Mouse (Mus musculus): ENCODE measurements at regions not wholly inside any gene's neighbourhood (a gene's known extent, or its start where the extent isn't known, plus 50 kb on each side); places are given as distances from the start of the nearest gene placed in this dataset.
"Not testable (repeated sequence)": the region's sequence is repeated elsewhere in the genome, so short reads cannot be mapped to it uniquely, and the experiment has no call there.

DNA sequence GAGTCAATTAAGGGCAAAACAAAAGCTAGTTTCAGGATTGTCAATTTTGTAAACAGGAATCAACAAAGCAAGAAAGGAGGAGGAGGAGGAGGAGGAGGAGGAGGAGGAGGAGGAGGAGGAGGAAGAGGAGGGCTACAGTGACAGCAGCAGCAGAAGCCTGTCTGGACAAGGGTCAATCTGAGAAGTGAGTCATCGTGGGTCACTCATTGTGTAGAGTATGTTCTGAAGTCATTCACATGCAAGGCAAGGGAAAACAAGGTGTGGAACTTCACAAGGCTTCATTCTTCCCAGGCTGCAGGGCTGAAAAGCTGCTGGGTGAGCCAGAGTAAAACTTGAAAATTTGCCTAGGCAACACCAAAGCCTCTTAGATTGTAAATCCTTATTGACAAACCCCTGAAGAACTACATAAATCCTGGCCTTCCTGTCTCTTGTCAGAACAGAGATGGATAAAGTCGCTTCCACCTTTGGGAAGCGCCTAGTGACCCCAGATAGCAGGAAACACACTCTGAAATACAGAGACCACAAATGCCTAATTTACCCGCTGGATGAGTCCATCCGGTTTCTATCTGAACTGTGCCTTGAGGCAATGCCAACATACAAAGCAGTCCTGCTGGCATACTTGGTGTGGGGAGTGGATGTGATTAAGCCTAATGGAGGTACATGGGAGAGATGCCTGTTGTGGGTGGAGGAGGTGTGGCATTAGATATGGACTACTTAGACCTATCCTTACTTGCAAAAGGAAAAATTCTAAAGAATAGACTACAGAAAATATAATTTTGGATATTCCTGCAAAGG, 408.9 kb upstream of the Tbl1xr1 start:
- no peak for ATAC-seq (ENCODE audit: extremely low read depth, insufficient number of reproducible peaks, low FRiP score, poor library complexity, severe bottlenecking)

GRCm38 (mm10) chr3:21671885-21672284, 404.6 kb upstream of the Tbl1xr1 start:
- no peak for ATAC-seq (ENCODE audit: extremely low read depth, insufficient number of reproducible peaks, low FRiP score, poor library complexity, severe bottlenecking)

- no peak for ATAC-seq (ENCODE audit: extremely low read depth, insufficient number of reproducible peaks, low FRiP score, poor library complexity, severe bottlenecking)
These were observed 404.0 kb upstream of the Tbl1xr1 start for GRCm38 (mm10) chr3:21672492-21672891.

GRCm38 (mm10) chr3:21673466-21673865, 403.0 kb upstream of the Tbl1xr1 start:
- ATAC-seq (ENCODE audit: extremely low read depth, insufficient number of reproducible peaks, low FRiP score, poor library complexity, severe bottlenecking): no peak

- ATAC-seq (ENCODE audit: extremely low read depth, insufficient number of reproducible peaks, low FRiP score, poor library complexity, severe bottlenecking): no peak
These were observed 398.2 kb upstream of the Tbl1xr1 start for GRCm38 (mm10) chr3:21678265-21678664.

DNA sequence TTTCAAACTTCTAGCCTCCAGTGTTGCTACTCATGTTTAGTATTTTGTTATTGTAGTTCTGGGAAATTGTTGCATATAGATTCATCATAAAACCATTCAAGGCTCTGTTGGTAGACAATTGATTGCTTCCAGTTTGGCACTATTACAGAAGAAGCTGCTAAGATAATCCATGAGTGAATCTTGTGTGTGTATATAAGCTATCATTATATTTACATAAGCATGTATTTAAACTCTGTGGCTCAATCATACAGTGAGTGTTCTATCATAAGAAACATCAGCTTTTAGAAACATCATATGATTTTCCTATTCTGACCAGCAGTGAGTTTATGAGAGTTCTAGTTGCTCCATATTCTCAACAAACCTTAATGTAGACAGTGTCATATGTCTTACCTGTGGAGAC, 397.7 kb upstream of the Tbl1xr1 start:
- no peak for ATAC-seq (ENCODE audit: extremely low read depth, insufficient number of reproducible peaks, low FRiP score, poor library complexity, severe bottlenecking)

GRCm38 (mm10) chr3:21697980-21698672, 378.3 kb upstream of the Tbl1xr1 start:
- not testable (repeated sequence) for ATAC-seq (ENCODE audit: extremely low read depth, insufficient number of reproducible peaks, low FRiP score, poor library complexity, severe bottlenecking)

GRCm38 (mm10) chr3:21699526-21699925, 376.9 kb upstream of the Tbl1xr1 start:
- no peak for ATAC-seq (ENCODE audit: extremely low read depth, insufficient number of reproducible peaks, low FRiP score, poor library complexity, severe bottlenecking)

DNA sequence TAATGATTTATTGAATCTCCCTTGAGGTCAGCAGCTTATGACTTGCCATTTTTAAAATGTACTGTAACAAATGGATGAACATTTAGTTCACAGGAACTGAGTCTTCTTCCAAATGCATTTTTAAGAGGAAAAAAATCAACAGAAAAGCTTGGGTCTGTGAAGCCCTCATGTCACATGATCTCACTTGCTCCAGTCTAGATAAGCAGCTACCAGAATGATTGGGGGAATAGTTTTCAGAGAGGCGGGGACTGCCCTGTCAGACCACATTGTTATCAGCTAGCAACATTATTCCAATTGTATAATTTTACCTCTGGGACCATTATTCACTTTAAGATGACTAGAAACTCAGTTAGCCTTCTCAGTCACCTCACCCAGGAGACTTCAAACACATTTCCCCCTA, 376.1 kb upstream of the Tbl1xr1 start:
- no peak for ATAC-seq (ENCODE audit: extremely low read depth, insufficient number of reproducible peaks, low FRiP score, poor library complexity, severe bottlenecking)

DNA sequence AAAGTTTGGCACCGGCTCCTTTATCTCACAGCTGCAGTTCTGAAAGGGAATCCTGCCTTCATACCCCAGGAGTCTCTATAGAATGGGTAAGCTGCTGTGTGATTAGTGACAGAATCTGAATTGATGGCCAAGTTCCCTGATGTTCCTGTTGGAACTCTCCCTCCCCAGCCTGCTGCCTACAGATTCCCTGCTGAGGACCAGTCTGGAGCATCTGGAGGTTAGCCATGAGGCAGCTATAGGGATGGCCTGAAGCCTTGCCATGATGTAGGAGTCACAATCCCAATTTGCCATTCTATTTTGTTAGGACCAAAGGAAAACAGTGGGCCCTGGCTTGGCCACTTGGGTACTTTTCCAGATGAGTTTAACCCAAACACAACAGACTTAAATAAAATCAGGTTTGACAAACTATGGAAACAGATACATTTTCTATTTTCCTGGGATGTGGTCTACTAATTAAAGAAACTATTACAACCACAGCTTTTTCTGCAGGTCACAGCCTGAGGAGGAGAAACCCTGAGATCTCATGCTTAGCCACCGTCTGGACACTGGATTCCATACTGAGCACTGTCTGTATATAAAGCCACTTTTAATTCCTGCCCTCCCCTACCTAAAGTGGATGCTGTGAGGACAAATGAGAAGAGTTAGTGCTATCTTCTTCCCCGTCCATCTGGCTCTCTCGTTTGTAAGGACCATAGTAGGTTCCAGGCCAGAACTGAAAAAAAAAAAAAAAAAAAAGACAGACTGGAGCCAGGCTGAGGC, 349.5 kb upstream of the Tbl1xr1 start:
- no peak for ATAC-seq (ENCODE audit: extremely low read depth, insufficient number of reproducible peaks, low FRiP score, poor library complexity, severe bottlenecking)

GRCm38 (mm10) chr3:21728019-21728418, 348.4 kb upstream of the Tbl1xr1 start:
- no peak for ATAC-seq (ENCODE audit: extremely low read depth, insufficient number of reproducible peaks, low FRiP score, poor library complexity, severe bottlenecking)

DNA sequence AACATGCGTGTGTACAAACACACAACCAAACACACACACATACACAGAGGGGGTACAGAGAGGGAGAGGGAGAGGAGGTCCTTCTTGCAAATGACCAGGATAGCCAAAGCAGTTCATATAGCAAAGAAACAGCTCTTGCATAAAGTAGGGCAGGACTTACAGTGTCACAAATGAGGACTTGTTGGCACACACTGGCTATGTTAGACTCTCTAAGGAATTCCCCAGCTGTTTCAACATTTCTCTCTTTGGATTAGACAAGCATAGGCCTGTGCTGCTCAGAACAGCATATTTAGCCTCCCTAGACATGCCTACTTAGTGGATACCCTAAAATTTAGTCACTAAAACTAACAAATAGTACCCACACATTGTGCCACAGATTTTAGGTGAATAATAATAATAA, 347.1 kb upstream of the Tbl1xr1 start:
- no peak for ATAC-seq (ENCODE audit: extremely low read depth, insufficient number of reproducible peaks, low FRiP score, poor library complexity, severe bottlenecking)

DNA sequence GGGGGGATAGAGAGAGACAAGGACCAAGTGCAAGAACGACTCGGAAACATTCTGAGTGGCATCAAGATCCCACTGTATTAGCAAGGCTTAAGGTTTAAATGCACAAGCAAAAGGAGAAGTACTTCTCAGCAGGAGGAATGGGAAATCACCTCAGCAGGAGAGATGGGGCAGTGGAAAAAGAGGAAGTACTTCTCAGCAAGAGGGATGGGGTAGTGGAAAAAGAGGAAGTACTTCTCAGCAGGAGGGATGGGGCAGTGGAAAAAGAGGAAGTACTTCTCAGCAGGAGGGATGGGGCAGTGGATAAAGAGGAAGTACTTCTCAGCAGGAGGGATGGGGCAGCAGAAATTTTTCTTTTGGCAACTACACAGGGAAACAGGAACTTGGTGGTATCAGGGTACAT, 340.8 kb upstream of the Tbl1xr1 start:
- ATAC-seq (ENCODE audit: extremely low read depth, insufficient number of reproducible peaks, low FRiP score, poor library complexity, severe bottlenecking): not testable (repeated sequence)

- no peak for ATAC-seq (ENCODE audit: extremely low read depth, insufficient number of reproducible peaks, low FRiP score, poor library complexity, severe bottlenecking)
These were observed 336.7 kb upstream of the Tbl1xr1 start for GRCm38 (mm10) chr3:21739720-21740119.

GRCm38 (mm10) chr3:21744107-21744506, 332.3 kb upstream of the Tbl1xr1 start:
- no peak for ATAC-seq (ENCODE audit: extremely low read depth, insufficient number of reproducible peaks, low FRiP score, poor library complexity, severe bottlenecking)

DNA sequence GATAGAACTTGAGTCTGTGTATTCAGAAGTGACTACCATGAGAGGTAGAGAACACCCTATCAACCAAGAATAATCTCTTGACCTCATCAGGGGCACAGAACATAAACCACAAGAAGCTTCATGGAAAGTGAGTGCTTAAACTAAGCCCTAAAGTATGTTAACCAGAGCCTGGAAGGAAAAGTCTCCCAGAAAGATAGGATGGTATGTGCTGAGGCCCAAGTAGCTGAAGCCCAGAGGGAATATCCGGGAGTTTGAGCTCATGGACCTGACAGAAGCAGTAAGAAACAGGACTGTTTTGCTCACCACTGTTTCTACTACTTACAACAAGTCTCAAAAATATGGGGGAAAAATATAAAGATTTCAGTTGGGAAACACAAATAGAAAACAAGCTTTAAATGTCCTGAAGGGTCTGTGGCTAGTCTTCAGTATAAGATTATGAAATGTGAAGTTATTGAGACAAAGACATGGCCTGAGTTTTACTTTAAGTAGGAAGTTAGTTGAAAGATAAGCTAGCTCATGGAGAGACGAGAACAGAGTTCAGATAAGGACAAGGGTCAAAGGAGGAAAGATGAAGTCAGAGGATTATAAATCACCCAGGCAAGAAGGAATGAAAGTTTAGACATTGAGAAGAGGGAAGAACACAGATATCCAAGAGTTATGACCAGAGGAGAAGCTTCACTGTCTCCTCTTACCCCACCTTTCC, 315.8 kb upstream of the Tbl1xr1 start:
- ATAC-seq (ENCODE audit: extremely low read depth, insufficient number of reproducible peaks, low FRiP score, poor library complexity, severe bottlenecking): no peak

GRCm38 (mm10) chr3:21761219-21761600, 315.2 kb upstream of the Tbl1xr1 start:
- ATAC-seq (ENCODE audit: extremely low read depth, insufficient number of reproducible peaks, low FRiP score, poor library complexity, severe bottlenecking): no peak

- no peak for ATAC-seq (ENCODE audit: extremely low read depth, insufficient number of reproducible peaks, low FRiP score, poor library complexity, severe bottlenecking)
These were observed 314.5 kb upstream of the Tbl1xr1 start for GRCm38 (mm10) chr3:21761909-21762308.

DNA sequence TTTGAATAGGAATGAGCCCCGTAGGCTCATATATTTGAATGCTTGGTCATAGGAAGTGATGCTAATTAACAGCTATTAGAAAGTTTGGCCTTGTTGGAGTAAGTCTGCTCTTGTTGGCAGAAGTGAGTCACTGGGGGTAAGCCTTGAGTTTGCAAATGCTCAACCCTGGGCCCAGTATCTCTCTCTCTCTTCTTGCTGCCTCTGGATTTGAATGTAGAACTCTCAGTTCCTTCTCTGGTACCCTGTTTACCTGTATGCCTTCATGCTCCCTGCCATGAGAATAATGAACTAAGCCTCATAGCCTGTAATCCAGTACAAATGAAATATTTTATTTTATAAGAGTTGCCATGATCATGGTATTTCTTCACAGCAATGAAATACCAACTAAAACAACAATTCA, 308.4 kb upstream of the Tbl1xr1 start:
- ATAC-seq (ENCODE audit: extremely low read depth, insufficient number of reproducible peaks, low FRiP score, poor library complexity, severe bottlenecking): no peak

All from neutrophil, adult 5-6 weeks (primary cell).